ENCODE assay signal across 8 mouse cellular contexts in the genomic region with DNA sequence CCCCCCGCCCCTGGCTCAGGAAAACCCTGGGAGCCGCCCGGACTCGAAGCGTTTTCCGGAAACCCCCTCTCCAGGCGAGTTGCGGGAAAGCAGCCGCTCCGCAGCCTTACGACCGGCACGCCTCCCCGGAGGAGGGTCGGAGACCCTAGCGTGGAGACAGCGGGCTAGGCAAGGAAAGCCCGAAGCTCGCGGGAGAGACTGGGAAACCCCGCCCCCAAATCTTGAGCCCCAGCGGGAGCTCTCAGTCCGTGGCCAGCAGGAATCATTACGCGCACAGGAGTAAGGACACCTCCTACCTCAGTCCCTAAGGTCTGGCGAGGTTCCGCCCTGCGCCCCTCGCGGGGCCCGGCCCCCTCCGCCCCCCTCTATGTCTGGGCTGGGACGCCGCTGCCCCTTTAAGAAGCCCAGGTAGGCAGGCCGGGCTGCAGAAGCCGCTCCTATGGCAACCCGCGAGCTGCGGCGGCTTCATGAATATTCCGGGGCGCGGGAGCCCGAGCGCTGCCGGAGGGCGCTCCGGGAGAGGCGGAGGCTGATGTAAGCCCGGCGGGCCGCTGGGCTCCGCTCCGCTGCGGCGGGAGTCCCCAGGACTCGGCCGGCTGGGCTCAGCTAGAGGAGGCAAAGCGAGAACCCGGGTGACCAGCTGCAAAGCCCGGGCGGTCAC. TPM values are rescaled to one million over a fixed set of nuclear protein-coding genes. Genes with fewer than 3 reads are reported as not detected.
DNase-seq lines count a peak whose midpoint lies in the region; ATAC-seq lines count a peak whose summit lies in the region.

No protein-coding gene starts in this region.

- H3K27me3 ChIP-seq in limb, embryonic 13.5 days: peaks cover 83% of the 10 kb centered on the region
- peaks cover 64% of the 10 kb centered on the region for H3K27me3 ChIP-seq in neural tube, embryonic 12.5 days (replicated peaks)

- no peaks in the 10 kb centered on the region for H3K9me3 ChIP-seq in limb, embryonic 13.5 days
- no peaks in the 10 kb centered on the region for H3K9me3 ChIP-seq in neural tube, embryonic 12.5 days

- H3K4me2 ChIP-seq in limb, embryonic 13.5 days (replicated peaks): peak overlapping the region; percentile 100
- H3K4me2 ChIP-seq in neural tube, embryonic 12.5 days (replicated peaks): peak overlapping the region; percentile 96

- peak; percentile 91 for ATAC-seq in limb, embryonic 13.5 days (ENCODE audit: low FRiP score, low read depth)
- ATAC-seq in neural tube, embryonic 12.5 days (ENCODE audit: low FRiP score, low read depth): peak; percentile 89

- H3K36me3 ChIP-seq in limb, embryonic 13.5 days: no peaks in the 10 kb centered on the region
- no peaks in the 10 kb centered on the region for H3K36me3 ChIP-seq in neural tube, embryonic 12.5 days

- peak overlapping the region; percentile 81 for H3K4me3 ChIP-seq in limb, embryonic 13.5 days
- peak overlapping the region; percentile 77 for H3K4me3 ChIP-seq in neural tube, embryonic 12.5 days

- peak; percentile 18 to 31 for DNase-seq in adrenal gland, adult 18-20 months (ENCODE audit: low spot score in 2 of 2)
- DNase-seq in adrenal gland, postnatal 4 days (ENCODE audit: low spot score in 2 of 2): no peak
- peak; percentile 74 for DNase-seq in embryo, embryonic 11.5 days (ENCODE audit: low read depth, low spot score)
- DNase-seq in gastrocnemius, postnatal 4 days (ENCODE audit: low spot score in 2 of 2): peak; percentile 27 to 29
- DNase-seq in kidney, adult 9 months: peak; percentile 35
- peak; percentile 5 to 10 for DNase-seq in urinary bladder, postnatal 36 days (ENCODE audit: low spot score in 2 of 2)

- no peak overlapping the region; the same call in 1 of the 2 replicates for H3K27ac ChIP-seq in limb, embryonic 13.5 days
- H3K27ac ChIP-seq in neural tube, embryonic 12.5 days: peak overlapping the region; percentile 83

- WGBS in limb, embryonic 13.5 days: under 1% methylated on average over 59 of the region's 62 CpGs
- under 1% methylated on average over 62 of the region's 62 CpGs for WGBS in neural tube, embryonic 12.5 days

- H3K4me1 ChIP-seq in limb, embryonic 13.5 days: peaks cover 20% of the 10 kb centered on the region
- H3K4me1 ChIP-seq in neural tube, embryonic 12.5 days: peaks cover 30% of the 10 kb centered on the region

- peak overlapping the region; percentile 74 for H3K9ac ChIP-seq in limb, embryonic 13.5 days
- peak overlapping the region; percentile 79 for H3K9ac ChIP-seq in neural tube, embryonic 12.5 days

RNA-seq across cellular contexts. Expression of a gene that starts 0.7 kb away (rescaled TPM):
- under 1 TPM; 0.53 to 0.83 TPM for total RNA-seq in adrenal gland, adult 18-20 months (2021)
- total RNA-seq in adrenal gland, postnatal 4 days (2021): 1 to 10 TPM; 2.1 to 2.9 TPM
- under 1 TPM; 0.17 to 0.23 TPM for total RNA-seq in gastrocnemius, postnatal 4 days (2021)
- 0.29 and 0.32 TPM in 2 replicates for polyA plus RNA-seq in limb, embryonic 13.5 days (2015; fragmentation: Nextera tagmentation; extraction: Ambion mirVana)
- 3.0 and 3.1 TPM in 2 replicates for polyA plus RNA-seq in neural tube, embryonic 12.5 days (2016; fragmentation: Nextera tagmentation; extraction: Ambion mirVana)

Comparison
In these comparisons a context has a peak if more than half of its experiments do, and no peak if none do; other contexts are left out.
1. DNase-seq: peak in adrenal gland, adult 18-20 months (2 of 2), embryo, embryonic 11.5 days (single experiment), gastrocnemius, postnatal 4 days (2 of 2), kidney, adult 9 months (single experiment) and urinary bladder, postnatal 36 days (2 of 2); none in adrenal gland, postnatal 4 days (0 of 2).